Mouse (Mus musculus): Measurements from ENCODE around the gene Olfr340. TPM values are rescaled to one million over a fixed set of nuclear protein-coding genes. Genes with fewer than 3 reads are reported as not detected.
"Not testable (repeated sequence)": the region's sequence is repeated elsewhere in the genome, so short reads cannot be mapped to it uniquely, and the experiment has no call there.

Olfr340 gene
- not detected in 2 replicates for polyA plus RNA-seq (2012; ENCODE audit: insufficient read depth, insufficient read length, low replicate concordance, missing spikeins)

DNA sequence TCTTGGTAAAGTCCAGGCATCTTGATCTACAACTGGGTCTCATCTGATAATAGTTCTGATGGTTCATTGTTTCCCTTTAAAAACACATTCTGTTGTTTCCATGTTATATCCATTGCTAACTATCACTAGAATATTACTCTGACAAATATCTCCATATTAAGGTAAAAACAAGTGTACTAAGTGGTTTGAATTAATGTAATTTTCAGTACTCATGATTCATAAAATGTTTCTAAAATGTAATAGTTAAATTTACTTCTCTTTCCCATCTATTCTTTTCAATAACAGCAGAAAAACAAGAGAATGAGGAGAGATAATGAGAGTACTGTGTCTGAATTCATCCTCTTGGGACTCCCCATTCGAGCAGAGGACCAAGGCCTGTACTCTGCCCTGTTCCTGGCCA is at the start of gene Olfr340:
Olfr340 (plus strand) TSS at position 301 of the 400 bp plus-strand sequence.
- no peaks in the 10 kb centered on the region for H3K4me1 ChIP-seq (ENCODE audit: control insufficient read depth, insufficient read depth, low read length)
- H3K4me3 ChIP-seq (ENCODE audit: insufficient read depth, low read depth, low read length) = no peak within 1 kb of the TSS
- TF ChIP-seq POLR2A (IDR thresholded peaks at IDR 0.05; ENCODE audit: insufficient read depth, low read depth, low read length) = no peak
- H3K27ac ChIP-seq (ENCODE audit: insufficient read depth, low read depth, low read length) = no peak within 1 kb of the TSS
- 70% methylated on average over 1 of the region's 1 CpGs for WGBS

DNA sequence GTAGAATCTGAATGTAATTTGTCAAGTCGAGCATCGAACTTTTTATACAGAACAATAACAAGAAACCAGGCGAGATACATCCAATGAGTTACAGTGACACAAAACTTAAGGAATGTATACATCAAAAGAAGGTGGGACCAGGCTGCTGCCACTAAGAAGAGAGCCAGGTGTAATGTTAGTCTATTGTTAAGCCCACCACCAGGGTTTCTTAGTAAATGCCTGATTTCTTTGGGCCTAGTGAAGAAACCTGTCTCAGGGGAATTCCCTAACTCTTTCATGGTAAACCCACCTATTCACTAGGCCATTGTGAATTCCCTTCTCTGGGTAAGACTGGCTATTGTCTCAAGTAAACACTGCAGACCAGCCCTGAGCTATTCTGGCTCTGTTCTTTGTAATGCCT is 37.2 kb upstream of the Olfr340 start:
- not testable (repeated sequence) for H3K4me3 ChIP-seq (ENCODE audit: insufficient read depth, low read depth, low read length); H3K27ac ChIP-seq (ENCODE audit: insufficient read depth, low read depth, low read length); H3K4me1 ChIP-seq (ENCODE audit: control insufficient read depth, insufficient read depth, low read length)
- 85% methylated on average over 3 of the region's 3 CpGs for WGBS

DNA sequence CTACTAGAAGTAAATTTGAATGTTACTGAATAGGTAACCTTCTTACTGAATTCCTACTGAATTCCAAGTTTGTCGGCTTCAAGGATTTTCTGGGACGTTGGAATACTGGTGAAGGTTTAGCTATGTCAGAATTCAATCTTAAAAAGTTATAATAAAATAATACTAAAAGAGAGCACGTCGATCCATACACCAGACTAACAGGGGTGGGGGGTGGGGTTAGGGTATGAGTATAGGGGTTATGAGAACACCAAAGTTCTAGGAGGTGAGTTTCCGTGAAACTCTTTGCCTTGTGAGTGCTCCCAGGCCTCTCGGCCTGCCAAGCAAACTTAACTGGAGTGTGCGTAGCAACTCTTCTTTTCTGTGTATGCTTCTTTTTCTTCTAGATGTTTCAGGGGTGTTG is 36.8 kb upstream of the Olfr340 start:
- H3K27ac ChIP-seq (ENCODE audit: insufficient read depth, low read depth, low read length) = not testable (repeated sequence)
- WGBS = 86% methylated on average over 7 of the region's 7 CpGs

GRCm38 (mm10) chr2:36418647-36419046 is 33.7 kb upstream of the Olfr340 start, which contains the start of gene Olfr339:
TSS of gene Olfr339 (plus strand) at chr2:36418947.
- Histone ChIP-seq H3K4me3 (ENCODE audit: insufficient read depth, low read depth, low read length) (no peak within 1 kb of the TSS), H3K27ac (ENCODE audit: insufficient read depth, low read depth, low read length) (no peak within 1 kb of the TSS), H3K4me1 (ENCODE audit: control insufficient read depth, insufficient read depth, low read length) (no peaks in the 10 kb centered on the region)
- TF ChIP-seq POLR2A (IDR thresholded peaks at IDR 0.05; ENCODE audit: insufficient read depth, low read depth, low read length) = no peak
- TF ChIP-seq CTCF (IDR thresholded peaks at IDR 0.05; ENCODE audit: insufficient read depth, low read depth, low read length) = no peak
- WGBS = 87% methylated on average over 3 of the region's 3 CpGs

More for the DNA sequence above, 36.8 kb upstream of the Olfr340 start:
- H3K4me1 ChIP-seq (ENCODE audit: control insufficient read depth, insufficient read depth, low read length); H3K4me3 ChIP-seq (ENCODE audit: insufficient read depth, low read depth, low read length): not testable (repeated sequence)

GRCm38 (mm10) chr2:36473634-36474033 is 21.2 kb downstream of the Olfr340 start:
- no peak for TF ChIP-seq CTCF (IDR thresholded peaks at IDR 0.05; ENCODE audit: insufficient read depth, low read depth, low read length)
- TF ChIP-seq POLR2A (IDR thresholded peaks at IDR 0.05; ENCODE audit: insufficient read depth, low read depth, low read length) = no peak
- Histone ChIP-seq H3K4me1 (ENCODE audit: control insufficient read depth, insufficient read depth, low read length) (no peaks in the 10 kb centered on the region), H3K4me3 (ENCODE audit: insufficient read depth, low read depth, low read length) (no peak overlapping the region), H3K27ac (ENCODE audit: insufficient read depth, low read depth, low read length) (no peak overlapping the region)

- no peak within 1 kb of the TSS for H3K4me3 ChIP-seq (ENCODE audit: insufficient read depth, low read depth, low read length)
- TF ChIP-seq CTCF (IDR thresholded peaks at IDR 0.05; ENCODE audit: insufficient read depth, low read depth, low read length) (no peak), POLR2A (IDR thresholded peaks at IDR 0.05; ENCODE audit: insufficient read depth, low read depth, low read length) (no peak)
- no peak within 1 kb of the TSS for H3K27ac ChIP-seq (ENCODE audit: insufficient read depth, low read depth, low read length)
- no peaks in the 10 kb centered on the region for H3K4me1 ChIP-seq (ENCODE audit: control insufficient read depth, insufficient read depth, low read length)
These were observed 30.0 kb downstream of the Olfr340 start, which contains the start of gene Olfr341 for GRCm38 (mm10) chr2:36482368-36482767. TSS of gene Olfr341 (minus strand) at chr2:36482468.

Other genes with a start within 250 kb of the Olfr340 start
- not detected in 2 replicates for gene Ptgs1, start 222.2 kb upstream of the Olfr340 start, polyA plus RNA-seq (2012; ENCODE audit: insufficient read depth, insufficient read length, low replicate concordance, missing spikeins)
- not detected in 2 replicates for gene Olfr338, start 79.1 kb upstream of the Olfr340 start, polyA plus RNA-seq (2012; ENCODE audit: insufficient read depth, insufficient read length, low replicate concordance, missing spikeins)
- not detected in 2 replicates for gene Olfr339, start 33.6 kb upstream of the Olfr340 start, polyA plus RNA-seq (2012; ENCODE audit: insufficient read depth, insufficient read length, low replicate concordance, missing spikeins)
- not detected in 2 replicates for gene Olfr341, start 29.9 kb downstream of the Olfr340 start, polyA plus RNA-seq (2012; ENCODE audit: insufficient read depth, insufficient read length, low replicate concordance, missing spikeins)
- not detected in 2 replicates for gene Olfr342, start 72.4 kb downstream of the Olfr340 start, polyA plus RNA-seq (2012; ENCODE audit: insufficient read depth, insufficient read length, low replicate concordance, missing spikeins)
- gene Olfr344, start 114.1 kb downstream of the Olfr340 start, polyA plus RNA-seq (2012; ENCODE audit: insufficient read depth, insufficient read length, low replicate concordance, missing spikeins) = not detected in 2 replicates
- gene Olfr345, start 187.5 kb downstream of the Olfr340 start, polyA plus RNA-seq (2012; ENCODE audit: insufficient read depth, insufficient read length, low replicate concordance, missing spikeins) = not detected in 2 replicates
- not detected in 2 replicates for gene Olfr346, start 233.2 kb downstream of the Olfr340 start, polyA plus RNA-seq (2012; ENCODE audit: insufficient read depth, insufficient read length, low replicate concordance, missing spikeins)

Measured in olfactory bulb, adult 2 months (tissue).